Mouse (Mus musculus) mesoderm, embryonic 11.5 days (tissue): ENCODE measurements around the gene Traf3ip2.

ENCODE experiments used
- DNase-seq: peaks from one replicate; pipeline ENCODE4 v3.0.0-alpha.2; 2012; ENCODE audit warnings: low read depth, low spot score

The Traf3ip2 gene

DNA sequence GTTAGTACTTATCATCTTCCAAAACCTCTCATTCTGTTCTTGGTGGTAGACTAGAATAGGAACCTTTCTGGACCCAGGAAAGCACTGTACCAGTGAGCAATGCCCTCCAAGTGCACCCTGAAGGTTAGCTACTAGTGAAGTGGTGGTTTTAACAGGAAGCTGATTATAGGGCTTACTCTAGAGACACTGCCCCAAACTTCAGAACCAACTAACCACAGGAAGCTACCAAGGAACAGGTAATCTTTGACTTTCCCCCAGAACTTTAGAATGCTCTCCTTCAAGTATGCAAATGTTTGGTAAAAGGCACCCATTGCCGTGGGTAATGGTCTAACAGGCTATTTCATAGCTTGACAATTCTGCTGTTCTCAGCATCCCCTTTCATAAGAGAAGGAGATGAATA, 12.6 kb upstream of the Traf3ip2 start:
- DNase-seq = no peak

DNA sequence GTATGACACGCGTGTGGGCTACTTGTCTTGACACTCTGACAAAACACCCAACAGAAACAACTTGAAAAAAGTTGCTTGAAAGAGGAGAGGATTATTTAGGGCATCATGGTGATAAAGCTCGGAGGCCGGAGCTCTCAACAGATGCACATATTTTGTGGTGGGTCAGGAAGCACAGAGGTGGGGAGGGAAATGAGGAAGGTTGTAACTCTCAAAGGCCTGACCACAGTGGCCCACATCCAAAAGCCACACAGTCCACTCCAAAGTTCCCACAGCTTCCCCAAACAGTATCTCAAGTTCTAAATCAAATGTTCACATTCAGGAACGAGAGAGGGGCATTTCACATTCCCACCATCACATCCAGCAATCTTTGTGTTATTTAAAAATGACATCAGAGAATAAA, 11.7 kb upstream of the Traf3ip2 start:
- DNase-seq = no peak

GRCm38 (mm10) chr10:39606434-39606833, 6.3 kb upstream of the Traf3ip2 start:
- DNase-seq = no peak

DNA sequence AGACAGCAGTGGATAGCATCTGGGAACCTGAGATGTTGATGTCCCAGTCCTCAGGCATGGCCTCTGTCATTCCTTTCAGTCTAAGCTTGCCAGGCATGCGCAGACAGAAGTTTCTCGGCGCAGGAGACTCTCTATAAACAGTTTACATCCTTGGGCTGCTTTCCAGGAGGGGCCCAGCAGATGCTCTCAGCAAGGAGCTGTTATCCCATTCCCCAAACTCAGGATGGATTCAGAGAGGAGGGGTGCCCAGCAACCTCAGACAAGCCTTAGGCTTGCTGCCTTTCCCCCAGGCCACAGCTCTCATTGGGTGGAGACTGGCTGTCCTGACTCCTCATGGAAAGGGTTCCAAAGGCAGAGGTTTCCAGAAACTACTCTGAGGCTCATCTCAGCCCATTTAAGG, 1.5 kb upstream of the Traf3ip2 start:
- no peak for DNase-seq

- no peak for DNase-seq
Observed at GRCm38 (mm10) chr10:39612131-39612530, 603 bp upstream of the Traf3ip2 start.

- DNase-seq = peak; percentile 54
Observed at GRCm38 (mm10) chr10:39612989-39613831, 476 bp downstream of the Traf3ip2 start.

- no peak for DNase-seq
Observed at GRCm38 (mm10) chr10:39613973-39614372, 1.2 kb downstream of the Traf3ip2 start.

- DNase-seq = no peak
Observed at GRCm38 (mm10) chr10:39614676-39615075, 1.9 kb downstream of the Traf3ip2 start.

DNA sequence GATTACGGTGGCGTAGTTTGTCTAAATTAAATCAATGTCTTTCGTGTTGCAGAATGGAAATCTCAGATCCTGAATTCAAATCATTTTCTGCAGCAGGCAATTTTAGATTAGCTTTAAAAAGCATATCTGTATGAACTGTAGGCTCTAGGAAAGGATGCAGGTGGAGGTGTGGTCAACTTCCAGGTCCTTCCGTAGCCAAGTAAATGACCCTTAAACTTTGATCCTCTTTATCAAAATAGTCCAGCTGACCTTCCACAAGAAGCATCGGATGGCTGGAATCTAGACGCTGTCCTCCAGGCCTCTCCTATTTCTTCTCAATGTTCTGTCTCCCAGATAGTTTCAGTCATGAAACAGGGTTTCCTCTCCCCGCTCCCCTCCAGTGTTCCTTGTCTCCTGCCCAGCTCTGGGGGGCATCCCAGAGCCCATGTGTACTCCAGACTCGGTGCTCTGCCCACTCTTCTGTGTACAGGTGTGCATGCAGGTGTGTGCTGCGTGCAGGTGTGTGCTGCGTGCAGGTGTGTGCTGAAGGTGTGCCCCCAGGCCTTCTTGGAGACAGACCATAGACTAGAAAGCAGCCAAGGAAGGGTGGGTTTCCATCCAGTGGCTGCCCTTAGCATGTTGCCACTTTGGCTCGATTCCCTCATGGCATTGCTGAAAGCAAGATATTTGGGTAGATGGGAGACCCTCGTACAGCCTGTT, 2.9 kb downstream of the Traf3ip2 start:
- DNase-seq = no peak

DNA sequence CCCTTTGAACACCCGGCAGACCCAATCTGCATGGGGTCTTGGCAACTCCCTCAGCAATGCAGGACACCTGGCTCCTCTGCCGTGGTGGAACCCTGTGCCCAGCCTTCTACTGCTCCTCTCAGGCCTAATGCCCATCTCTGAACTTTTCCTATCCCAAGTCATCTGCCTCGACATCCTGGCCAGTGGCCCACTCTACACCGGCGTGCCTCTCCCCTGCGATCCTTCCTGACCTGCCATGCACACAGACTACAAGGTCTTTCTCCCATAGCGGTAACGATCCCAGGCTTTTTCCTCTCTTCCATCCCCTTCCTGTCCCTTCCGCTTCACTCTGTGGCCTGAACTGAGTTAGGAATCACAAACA, 3.5 kb downstream of the Traf3ip2 start:
- DNase-seq = no peak

DNA sequence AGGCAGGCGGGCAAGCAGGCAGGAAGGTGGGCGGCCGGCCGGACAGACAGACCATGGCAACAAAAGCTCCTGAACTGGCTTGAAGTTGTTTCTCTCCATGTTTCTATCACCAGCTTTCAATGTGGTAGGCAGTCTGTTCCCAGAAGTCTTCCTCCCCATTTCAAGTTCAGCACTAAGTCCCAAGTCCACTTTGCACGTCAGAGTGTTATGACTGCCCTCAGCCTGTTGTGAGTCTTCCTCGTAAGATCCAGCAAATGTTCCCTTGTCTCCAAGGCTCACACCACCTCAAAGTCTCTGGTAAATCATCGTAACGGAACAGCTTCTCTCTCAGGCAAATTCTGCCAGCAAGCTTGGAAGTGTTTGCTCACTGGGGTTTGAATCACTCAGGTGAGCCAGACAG, 3.9 kb downstream of the Traf3ip2 start:
- no peak for DNase-seq

DNA sequence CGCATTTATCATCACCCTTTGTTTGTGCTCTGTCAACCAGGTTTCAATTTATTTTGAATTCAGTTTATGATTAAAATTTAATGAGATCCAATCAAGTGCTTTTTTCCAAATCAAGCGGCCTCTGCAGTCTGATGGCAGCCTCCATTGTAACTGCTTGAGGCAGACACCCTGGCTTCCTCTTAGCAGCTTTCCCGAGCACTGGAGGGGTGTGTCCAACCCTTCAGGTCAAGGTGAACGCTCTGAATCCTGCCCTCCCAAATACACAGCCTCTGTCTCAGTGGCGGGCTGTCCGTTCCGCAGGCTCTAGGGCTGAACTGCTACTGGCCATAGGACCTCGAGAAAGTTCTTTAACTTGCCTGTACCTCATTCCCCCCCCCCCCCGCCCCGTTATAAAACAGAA, 5.7 kb downstream of the Traf3ip2 start:
- DNase-seq = no peak

GRCm38 (mm10) chr10:39620626-39621025, 7.9 kb downstream of the Traf3ip2 start:
- DNase-seq = no peak

- DNase-seq = no peak
Observed at GRCm38 (mm10) chr10:39623806-39624205, 11.1 kb downstream of the Traf3ip2 start.

DNA sequence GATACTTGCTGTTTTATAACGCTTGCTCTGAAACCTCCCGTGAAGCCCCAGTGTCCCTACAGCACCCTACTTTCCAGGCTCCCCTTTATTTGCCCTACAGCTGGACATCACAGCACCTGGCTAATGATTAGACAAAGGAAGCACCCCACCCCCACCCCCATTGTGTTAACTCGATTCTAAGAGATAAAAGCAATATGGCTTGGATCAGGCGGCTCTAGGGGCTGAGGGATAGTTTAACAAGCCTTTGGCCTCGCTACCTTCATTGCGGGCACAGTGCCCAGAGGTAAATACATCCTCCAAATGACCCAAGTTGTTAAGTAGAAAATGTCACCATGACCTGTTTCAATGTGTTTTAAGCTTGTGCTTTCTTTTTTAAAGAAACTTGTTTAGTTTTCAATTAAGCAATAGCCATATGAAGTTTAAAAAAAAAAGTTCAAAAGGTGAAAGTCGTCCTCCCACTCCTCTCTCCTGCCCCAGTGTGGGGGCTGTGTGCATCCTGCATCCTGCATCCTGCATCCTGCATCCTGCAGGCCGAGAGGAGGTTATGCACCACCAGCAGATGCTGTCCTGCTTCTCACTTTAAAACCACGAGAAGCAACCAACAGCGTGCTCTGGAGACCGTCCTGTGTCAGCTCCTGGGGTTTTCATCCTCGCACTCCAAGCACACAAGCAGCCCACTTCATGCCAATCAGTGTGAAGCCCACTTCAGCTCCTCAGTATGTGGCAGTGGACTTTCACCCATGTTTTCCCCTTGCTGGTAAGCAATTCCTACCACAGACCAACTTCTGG, 12.3 kb downstream of the Traf3ip2 start:
- DNase-seq = no peak

GRCm38 (mm10) chr10:39625626-39626260, 13.0 kb downstream of the Traf3ip2 start:
- no peak for DNase-seq

DNA sequence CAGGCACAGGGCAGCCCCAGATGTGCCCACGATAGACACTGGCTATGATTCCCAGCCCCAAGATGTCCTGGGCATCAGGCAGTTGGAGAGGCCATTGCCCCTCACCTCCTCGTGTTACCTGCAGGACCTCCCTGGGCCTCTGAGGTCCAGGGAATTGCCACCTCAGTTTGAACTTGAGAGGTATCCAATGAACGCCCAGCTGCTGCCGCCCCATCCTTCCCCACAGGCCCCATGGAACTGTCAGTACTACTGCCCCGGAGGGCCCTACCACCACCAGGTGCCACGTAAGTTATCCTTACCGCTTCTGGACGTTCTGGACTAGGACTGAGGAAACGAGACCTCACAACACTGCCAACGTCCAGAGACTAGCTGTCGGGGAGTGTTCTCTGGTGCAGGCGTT, 13.6 kb downstream of the Traf3ip2 start:
- DNase-seq = no peak

DNA sequence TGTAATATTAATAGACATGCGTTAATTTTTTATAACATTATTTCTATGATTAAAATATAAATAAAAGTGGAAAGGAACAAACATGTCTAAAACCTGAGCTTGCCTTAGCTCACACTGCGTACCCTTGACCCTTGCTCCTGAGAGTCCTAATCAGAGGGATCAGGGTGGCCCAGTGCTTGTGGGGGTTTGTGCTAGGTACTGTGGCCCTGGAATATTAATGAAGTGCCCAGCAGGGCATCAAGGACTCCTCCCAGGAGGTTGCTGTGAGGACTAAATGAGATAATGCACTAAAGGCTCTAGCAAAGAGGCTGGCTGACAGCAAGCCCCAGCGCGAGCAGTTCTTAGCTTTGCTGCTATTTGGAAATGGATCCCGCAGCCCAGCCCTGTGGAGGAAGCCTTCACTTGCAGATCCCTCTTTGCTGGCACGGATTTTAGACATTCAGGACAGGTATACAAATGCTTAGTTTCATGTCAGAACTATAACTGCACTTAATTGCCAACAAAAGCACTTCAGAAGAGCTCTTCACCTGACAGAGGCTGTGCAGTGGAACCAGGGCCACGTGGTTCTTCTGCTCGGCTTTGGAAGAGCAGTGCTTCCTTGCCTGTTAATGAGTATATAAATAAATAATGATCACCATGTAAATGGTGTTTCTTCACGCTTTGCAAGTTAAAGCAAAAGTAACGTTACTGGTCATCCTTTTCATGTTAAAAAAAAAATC, 16.2 kb downstream of the Traf3ip2 start:
- no peak for DNase-seq

- no peak for DNase-seq
Observed at GRCm38 (mm10) chr10:39629746-39630552, 17.2 kb downstream of the Traf3ip2 start.

DNA sequence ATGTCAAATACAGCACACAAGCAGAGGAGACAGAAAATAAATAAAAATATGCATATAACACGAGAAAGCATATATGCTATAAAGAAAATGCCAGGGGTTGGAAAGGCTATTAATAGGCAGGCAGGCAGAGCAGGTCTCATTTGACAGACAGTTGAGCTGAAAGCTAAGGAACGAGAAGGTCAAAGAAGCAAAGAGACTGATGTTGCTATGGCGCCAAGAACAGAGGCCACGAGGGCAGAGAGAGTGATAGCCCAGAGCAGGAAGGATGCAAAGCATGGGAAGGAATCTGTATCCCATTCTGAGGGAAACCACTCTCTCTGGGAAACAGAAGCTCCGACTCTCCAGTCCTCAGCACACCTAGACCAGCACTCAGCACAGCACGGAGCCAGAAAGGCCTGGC, 18.1 kb downstream of the Traf3ip2 start:
- no peak for DNase-seq
